Mouse (Mus musculus) 416B (cell line): ENCODE measurements around the gene Pcsk1.

Experiments
- DNase-seq: peaks from one replicate; pipeline ENCODE4 v3.0.0; 2011; ENCODE audit warnings: low read depth

Pcsk1 gene

DNA sequence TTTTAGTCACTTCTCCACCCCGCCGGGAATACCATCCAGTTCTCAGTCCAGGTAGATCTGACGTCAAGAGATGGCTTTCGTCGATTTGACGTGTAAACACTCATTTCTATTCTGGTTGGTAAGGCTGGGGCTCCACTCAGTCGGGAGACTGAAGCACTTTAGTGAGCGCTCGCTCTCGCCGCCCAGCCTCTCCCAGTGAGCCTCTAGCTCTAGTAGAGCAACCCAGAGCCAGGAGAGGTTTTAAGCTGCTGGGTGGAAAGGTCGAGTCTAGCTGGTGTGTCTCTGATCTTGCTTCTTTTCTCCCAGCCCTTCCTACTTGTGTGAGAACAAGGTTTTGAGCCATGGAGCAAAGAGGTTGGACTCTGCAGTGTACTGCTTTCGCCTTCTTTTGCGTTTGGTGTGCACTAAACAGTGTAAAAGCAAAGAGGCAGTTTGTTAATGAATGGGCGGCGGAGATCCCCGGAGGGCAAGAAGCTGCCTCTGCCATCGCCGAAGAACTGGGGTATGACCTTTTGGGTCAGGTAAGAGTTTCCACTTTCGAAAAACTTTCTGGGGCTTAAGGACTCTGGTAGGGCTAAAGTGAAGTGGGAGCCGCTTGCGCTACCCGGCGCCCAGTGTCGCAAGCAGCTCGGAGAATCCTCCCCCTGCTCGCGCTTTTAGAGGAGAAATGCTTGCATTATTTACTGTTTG, at the start of gene Pcsk1:
TSS of gene Pcsk1 (plus strand) at position 106 of the 690 bp plus-strand sequence.
- no peak for DNase-seq

- DNase-seq: no peak
Observed at GRCm38 (mm10) chr13:75058818-75059217, 30.8 kb upstream of the Pcsk1 start.

- DNase-seq: no peak
Observed at GRCm38 (mm10) chr13:75063947-75064346, 25.7 kb upstream of the Pcsk1 start.

GRCm38 (mm10) chr13:75088597-75088996, 1.0 kb upstream of the Pcsk1 start:
- DNase-seq: peak; percentile 5

GRCm38 (mm10) chr13:75090411-75090779, 769 bp downstream of the Pcsk1 start:
- no peak for DNase-seq

- DNase-seq: no peak
Observed at GRCm38 (mm10) chr13:75091071-75091470, 1.4 kb downstream of the Pcsk1 start.

GRCm38 (mm10) chr13:75095487-75095886, 5.9 kb downstream of the Pcsk1 start:
- no peak for DNase-seq

- no peak for DNase-seq
Observed at GRCm38 (mm10) chr13:75113114-75113513, 23.5 kb downstream of the Pcsk1 start.

- no peak for DNase-seq
Observed at GRCm38 (mm10) chr13:75114007-75114424, 24.4 kb downstream of the Pcsk1 start.

DNA sequence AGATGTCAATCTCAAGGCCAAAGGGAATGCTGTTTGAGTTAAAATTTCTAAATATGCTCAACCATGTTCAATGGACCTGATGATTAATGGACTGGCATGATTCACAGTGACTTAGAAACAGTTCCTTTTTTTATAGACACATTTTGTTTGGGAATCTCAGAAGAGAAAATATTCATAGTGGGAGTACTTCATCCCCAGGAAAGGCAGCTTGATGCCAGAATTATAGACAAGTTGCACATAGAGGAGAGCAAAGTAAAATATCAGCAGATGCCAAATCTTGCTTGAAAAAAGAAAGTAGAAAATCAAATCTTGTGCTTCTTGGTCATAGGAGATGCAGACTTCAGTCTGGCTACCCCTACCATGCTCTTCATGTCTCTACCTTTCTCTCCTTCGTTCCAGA, 25.2 kb downstream of the Pcsk1 start:
- no peak for DNase-seq

- DNase-seq: no peak
Observed at GRCm38 (mm10) chr13:75135833-75136232, 46.2 kb downstream of the Pcsk1 start.

DNA sequence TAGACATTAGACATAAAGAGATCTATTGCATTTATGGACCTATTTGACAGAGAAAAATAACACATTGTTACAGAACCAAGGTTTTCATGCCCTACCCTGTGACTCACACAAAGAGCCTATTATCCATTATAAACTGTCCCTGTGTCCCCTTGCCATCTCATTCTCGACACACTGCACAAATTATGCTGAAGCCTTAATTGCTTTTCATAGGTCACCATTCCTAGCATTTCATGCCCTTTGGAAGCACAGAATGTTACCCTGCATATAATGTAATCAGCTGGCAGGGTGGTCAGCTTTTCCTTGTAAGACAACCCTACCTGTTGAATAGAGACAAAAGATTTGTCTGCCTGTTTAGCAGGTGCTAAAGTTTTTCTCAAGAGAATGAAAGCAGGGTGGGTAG, 71.0 kb downstream of the Pcsk1 start:
- DNase-seq: no peak

DNA sequence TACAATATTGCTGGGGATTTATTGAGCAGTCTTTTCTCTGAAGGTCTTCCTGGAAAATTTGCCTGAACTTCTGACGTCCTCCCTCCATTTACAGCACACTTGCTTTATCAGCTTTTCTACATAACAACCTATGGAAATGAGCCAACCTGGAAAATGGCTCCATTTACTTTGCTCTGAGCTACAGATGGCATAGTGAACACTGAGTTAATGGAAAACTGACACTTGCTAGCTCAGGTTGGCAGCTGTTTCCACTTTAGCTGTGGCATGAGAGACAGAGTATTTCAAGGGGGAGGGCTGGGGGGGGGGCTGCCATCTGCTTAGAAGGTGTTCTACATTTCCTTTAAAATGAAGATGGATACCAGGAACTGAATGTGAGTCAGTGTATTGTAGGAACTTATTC, 73.8 kb downstream of the Pcsk1 start:
- DNase-seq: no peak
